Mouse (Mus musculus) myocyte (in vitro differentiated cells): ENCODE results near the gene Olfr521. TPM values are rescaled to one million over a fixed set of nuclear protein-coding genes. Genes with fewer than 3 reads are reported as not detected.

Experiments used
- H3K27me3 ChIP-seq: one replicate; pipeline ENCODE4 v1.6.1; 2011; ENCODE audit not compliant: control insufficient read depth, insufficient read depth, insufficient read length
- H3K36me3 ChIP-seq: one replicate; pipeline ENCODE4 v1.6.1; 2011; ENCODE audit not compliant: control insufficient read depth, insufficient read depth
- H3K4me2 ChIP-seq: one replicate; pipeline ENCODE4 v1.6.1; 2011; ENCODE audit warnings: low read depth, control low read depth
- H3K4me3 ChIP-seq: one replicate; pipeline ENCODE4 v1.5.1; 2011; ENCODE audit warnings: mild to moderate bottlenecking, control low read depth, moderate library complexity
- H3K79me2 ChIP-seq: one replicate; pipeline ENCODE4 v1.6.1; 2011; ENCODE audit not compliant: control insufficient read depth, insufficient read depth
- H3ac ChIP-seq: one replicate; pipeline ENCODE4 v1.6.1; 2011; ENCODE audit not compliant: control insufficient read depth, insufficient read length
- CEBPB ChIP-seq: IDR thresholded peaks from 2 replicates; pipeline ENCODE4 v1.6.1; 2011; ENCODE audit warnings: mild to moderate bottlenecking, moderate library complexity; ENCODE audit not compliant: poor library complexity, insufficient read depth, severe bottlenecking
- E2F4 ChIP-seq: IDR thresholded peaks from one replicate; pipeline ENCODE4 v1.6.1; 2011; ENCODE audit warnings: mild to moderate bottlenecking, control low read depth, moderate library complexity; ENCODE audit not compliant: insufficient read depth
- MAX ChIP-seq: IDR thresholded peaks from one replicate; pipeline ENCODE4 v1.6.1; 2011; ENCODE audit warnings: low read depth, mild to moderate bottlenecking, control low read depth
- MYOD1 ChIP-seq, 3 experiments: IDR thresholded peaks; one replicate each; pipeline ENCODE4 v1.6.1; 2011; ENCODE audit warnings: control low read depth in 2 of 3, low read depth in 2 of 3, mild to moderate bottlenecking in 2 of 3, moderate library complexity in 1 of 3; ENCODE audit not compliant: insufficient read length in 2 of 3, control insufficient read depth in 1 of 3
- MYOG ChIP-seq, 3 experiments: IDR thresholded peaks; one replicate each; pipeline ENCODE4 v1.6.1; 2011; ENCODE audit warnings: control low read depth in 2 of 3, low read depth in 2 of 3, mild to moderate bottlenecking in 2 of 3; ENCODE audit not compliant: insufficient read length in 2 of 3, control insufficient read depth in 1 of 3, insufficient read depth in 1 of 3
- POLR2A ChIP-seq: IDR thresholded peaks from one replicate; pipeline ENCODE4 v1.6.1; 2011; ENCODE audit warnings: low read depth, mild to moderate bottlenecking, control low read depth, moderate library complexity; ENCODE audit not compliant: insufficient read length
- POLR2AphosphoS2 ChIP-seq: IDR thresholded peaks from one replicate; pipeline ENCODE4 v1.6.1; 2011; ENCODE audit warnings: low read depth, control low read depth; ENCODE audit not compliant: insufficient read length
- REST ChIP-seq: IDR thresholded peaks from one replicate; pipeline ENCODE4 v1.6.1; 2011; ENCODE audit warnings: mild to moderate bottlenecking, control low read depth, moderate library complexity; ENCODE audit not compliant: insufficient read depth, insufficient read length
- SRF ChIP-seq: IDR thresholded peaks from one replicate; pipeline ENCODE4 v1.6.1; 2011; ENCODE audit warnings: low read depth; ENCODE audit not compliant: control insufficient read depth, insufficient read length
- TCF12 ChIP-seq: IDR thresholded peaks from one replicate; pipeline ENCODE4 v1.6.1; 2011; ENCODE audit warnings: mild to moderate bottlenecking, control low read depth; ENCODE audit not compliant: poor library complexity, insufficient read depth, severe bottlenecking
- TCF3 ChIP-seq: IDR thresholded peaks from one replicate; pipeline ENCODE4 v1.6.1; 2011; ENCODE audit warnings: low read depth, control low read depth; ENCODE audit not compliant: insufficient read length
- USF1 ChIP-seq: IDR thresholded peaks from one replicate; pipeline ENCODE4 v1.6.1; 2011; ENCODE audit warnings: low read depth, mild to moderate bottlenecking, control low read depth, moderate library complexity
- polyA plus RNA-seq: library from polyadenylated mRNA; unstranded; fragments of >200 nt; fragmentation: generic; extraction: Trizol; gene quantifications from one replicate; pipeline ENCODE4 v1.2.1, GENCODE M21; 2012; ENCODE audit warnings: missing spikeins

Olfr521 gene
- polyA plus RNA-seq, 1 experiment, result not detected

DNA sequence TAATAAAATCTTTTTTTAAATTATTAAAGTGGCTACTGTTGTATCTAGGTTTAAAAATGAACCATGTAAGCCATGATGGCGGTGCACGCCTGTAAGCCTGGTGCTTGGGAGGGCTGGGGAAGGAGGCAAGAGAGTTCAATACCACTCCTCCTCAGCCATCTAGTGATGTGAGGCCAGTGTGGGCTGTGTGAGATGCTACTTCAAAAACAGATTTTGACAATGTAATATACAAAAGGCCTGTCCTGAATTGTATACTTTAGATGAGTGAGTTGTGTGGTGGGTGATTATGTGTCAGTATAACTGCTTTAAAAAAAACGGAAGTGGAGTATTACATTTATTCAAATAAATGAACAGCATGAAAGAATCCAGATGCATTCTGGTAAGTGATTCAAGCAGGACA, 23.5 kb downstream of the Olfr521 start:
- H3ac ChIP-seq, result no peak overlapping the region
- H3K27me3 ChIP-seq, result peaks cover 5% of the 10 kb centered on the region
- no peak overlapping the region for H3K4me3 ChIP-seq
- TF ChIP-seq MYOD1 (IDR thresholded peaks at IDR 0.05; ENCODE audit: control insufficient read depth in 1 of 3, insufficient read length in 2 of 3, low read depth in 2 of 3) (no peak), TCF12 (no peak), USF1 (no peak), SRF (no peak), CEBPB (no peak), POLR2AphosphoS2 (no peak), POLR2A (no peak), MAX (no peak), REST (no peak), TCF3 (no peak), E2F4 (no peak), MYOG (IDR thresholded peaks at IDR 0.05; ENCODE audit: control insufficient read depth in 1 of 3, insufficient read depth in 1 of 3, insufficient read length in 2 of 3, low read depth in 2 of 3) (no peak)
- H3K4me2 ChIP-seq, result no peak overlapping the region
- H3K36me3 ChIP-seq, result no peaks in the 10 kb centered on the region
- H3K79me2 ChIP-seq, result no peaks in the 10 kb centered on the region

- Histone ChIP-seq H3K4me3 (no peak overlapping the region), H3K79me2 (no peaks in the 10 kb centered on the region), H3K27me3 (peaks cover 5% of the 10 kb centered on the region), H3ac (no peak overlapping the region), H3K4me2 (no peak overlapping the region), H3K36me3 (no peaks in the 10 kb centered on the region)
- TF ChIP-seq REST (no peak), TCF3 (no peak)
Observed at GRCm38 (mm10) chr7:99787935-99788334, 24.6 kb downstream of the Olfr521 start.

GRCm38 (mm10) chr7:99788563-99788962, 25.3 kb downstream of the Olfr521 start:
- Histone ChIP-seq H3K4me2 (no peak overlapping the region), H3K79me2 (no peaks in the 10 kb centered on the region), H3K36me3 (no peaks in the 10 kb centered on the region), H3K4me3 (no peak overlapping the region), H3ac (no peak overlapping the region), H3K27me3 (peaks cover 5% of the 10 kb centered on the region)
- TF ChIP-seq MYOG (IDR thresholded peaks at IDR 0.05; ENCODE audit: control insufficient read depth in 1 of 3, insufficient read depth in 1 of 3, insufficient read length in 2 of 3, low read depth in 2 of 3) (no peak), TCF12 (no peak), E2F4 (no peak), MYOD1 (IDR thresholded peaks at IDR 0.05; ENCODE audit: control insufficient read depth in 1 of 3, insufficient read length in 2 of 3, low read depth in 2 of 3) (no peak), POLR2A (no peak), MAX (no peak), POLR2AphosphoS2 (no peak), REST (no peak), TCF3 (no peak), SRF (no peak), CEBPB (no peak)

- Histone ChIP-seq H3ac (no peak overlapping the region), H3K79me2 (no peaks in the 10 kb centered on the region), H3K27me3 (peaks cover 5% of the 10 kb centered on the region), H3K36me3 (no peaks in the 10 kb centered on the region), H3K4me2 (no peak overlapping the region), H3K4me3 (no peak overlapping the region)
- TF ChIP-seq SRF (no peak), REST (no peak), TCF12 (no peak), E2F4 (no peak), CEBPB (no peak), MYOG (IDR thresholded peaks at IDR 0.05; ENCODE audit: control insufficient read depth in 1 of 3, insufficient read depth in 1 of 3, insufficient read length in 2 of 3, low read depth in 2 of 3) (no peak), POLR2A (no peak), POLR2AphosphoS2 (no peak), USF1 (no peak)
Observed at GRCm38 (mm10) chr7:99790816-99791215, 27.5 kb downstream of the Olfr521 start.

DNA sequence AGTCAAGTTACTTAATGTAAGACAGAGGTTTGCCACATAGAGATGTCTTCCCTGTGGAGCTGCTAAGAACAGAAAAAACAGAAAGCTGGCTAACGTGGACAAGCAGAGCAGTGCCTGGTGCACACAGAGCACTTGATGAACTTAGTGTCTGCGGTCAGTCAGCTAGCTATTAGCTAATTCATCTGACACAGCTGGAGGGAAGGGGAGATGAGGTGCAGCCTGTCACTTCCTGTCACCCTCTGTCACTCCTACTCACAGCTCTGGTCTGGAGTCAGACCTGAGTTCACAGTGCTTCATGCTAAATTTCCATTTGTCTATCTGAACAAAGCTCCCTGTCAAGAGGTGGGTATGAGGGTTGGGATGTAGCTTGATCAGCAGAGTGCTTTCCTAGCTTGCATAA, 30.8 kb downstream of the Olfr521 start:
- Histone ChIP-seq H3K36me3 (no peaks in the 10 kb centered on the region), H3K4me3 (no peak overlapping the region), H3K4me2 (no peak overlapping the region), H3K79me2 (no peaks in the 10 kb centered on the region), H3K27me3 (peaks cover 11% of the 10 kb centered on the region), H3ac (no peak overlapping the region)
- TF ChIP-seq MYOD1 (IDR thresholded peaks at IDR 0.05; ENCODE audit: control insufficient read depth in 1 of 3, insufficient read length in 2 of 3, low read depth in 2 of 3), result no peak
- TF ChIP-seq CEBPB, result no peak
- TF ChIP-seq E2F4, result no peak
- no peak for TF ChIP-seq TCF3
- TF ChIP-seq MYOG (IDR thresholded peaks at IDR 0.05; ENCODE audit: control insufficient read depth in 1 of 3, insufficient read depth in 1 of 3, insufficient read length in 2 of 3, low read depth in 2 of 3), result no peak
- no peak for TF ChIP-seq POLR2AphosphoS2
